Mouse (Mus musculus): ENCODE data around the gene Pdss2.
"Not testable (repeated sequence)": the region's sequence is repeated elsewhere in the genome, so short reads cannot be mapped to it uniquely, and the experiment has no call there.

Gene Pdss2

DNA sequence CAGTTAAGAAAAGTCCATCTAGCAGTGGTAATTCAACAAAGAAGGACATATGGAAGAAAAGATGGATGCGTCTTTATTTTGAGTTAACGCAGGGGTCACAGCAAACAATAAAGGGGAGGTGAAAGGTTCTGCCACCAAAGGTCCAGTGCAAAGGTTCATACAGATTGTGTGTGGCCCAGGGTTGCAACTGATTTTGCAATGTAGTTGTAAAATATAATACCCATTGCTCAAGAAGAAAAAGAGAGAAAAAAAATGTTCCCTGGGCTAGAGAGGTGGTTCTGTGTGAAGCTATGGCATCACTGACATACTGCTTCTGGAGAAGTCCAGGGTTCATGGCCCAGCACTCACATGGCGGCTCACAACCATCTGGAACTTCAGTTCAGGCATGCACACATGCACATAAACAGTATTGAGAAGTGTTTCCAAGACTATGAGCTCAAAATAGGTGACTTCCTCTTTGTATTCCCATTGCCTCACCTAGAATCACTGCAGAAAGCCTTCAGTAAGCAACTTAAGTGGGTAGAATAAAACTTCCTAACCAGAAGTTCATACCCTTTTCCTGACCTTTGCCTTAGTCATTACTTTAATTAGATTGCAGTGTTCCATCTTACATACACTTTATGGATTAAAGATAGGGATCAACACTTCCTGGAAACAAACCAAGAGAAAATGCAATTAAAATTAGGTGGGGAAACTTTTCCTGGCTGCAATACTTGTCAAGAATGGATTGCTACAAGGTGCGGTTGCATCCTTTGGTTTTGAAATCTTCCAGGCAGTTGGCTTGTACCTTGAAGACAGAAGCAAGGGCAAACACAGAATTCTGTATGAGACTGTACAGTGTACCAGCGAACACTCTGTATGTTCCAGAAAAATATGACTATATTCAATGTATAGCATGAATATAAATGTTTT lies 14.7 kb downstream of the Pdss2 start:
- no peak for DNase-seq (ENCODE audit: extremely low read depth, insufficient read length, low spot score)

DNA sequence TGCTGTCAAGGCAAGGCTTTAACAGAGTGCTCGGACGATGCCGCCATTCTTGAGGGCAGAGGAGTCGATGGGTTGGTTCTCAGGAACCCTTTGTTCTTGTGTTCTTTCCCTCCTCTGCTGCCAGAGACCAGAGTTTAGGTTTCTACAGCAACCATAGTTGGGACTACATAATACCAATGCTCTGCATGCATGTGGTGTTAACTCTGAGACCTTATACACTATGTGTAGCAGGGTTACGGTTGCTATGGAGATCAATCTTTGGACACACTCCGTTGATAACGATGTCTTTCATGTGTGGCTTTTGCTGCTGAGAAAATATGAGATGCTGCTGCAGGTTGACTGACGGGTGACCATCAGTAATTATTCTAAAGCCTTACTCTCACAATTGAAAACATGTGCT lies 20.9 kb downstream of the Pdss2 start:
- no peak for DNase-seq (ENCODE audit: extremely low read depth, insufficient read length, low spot score)

DNA sequence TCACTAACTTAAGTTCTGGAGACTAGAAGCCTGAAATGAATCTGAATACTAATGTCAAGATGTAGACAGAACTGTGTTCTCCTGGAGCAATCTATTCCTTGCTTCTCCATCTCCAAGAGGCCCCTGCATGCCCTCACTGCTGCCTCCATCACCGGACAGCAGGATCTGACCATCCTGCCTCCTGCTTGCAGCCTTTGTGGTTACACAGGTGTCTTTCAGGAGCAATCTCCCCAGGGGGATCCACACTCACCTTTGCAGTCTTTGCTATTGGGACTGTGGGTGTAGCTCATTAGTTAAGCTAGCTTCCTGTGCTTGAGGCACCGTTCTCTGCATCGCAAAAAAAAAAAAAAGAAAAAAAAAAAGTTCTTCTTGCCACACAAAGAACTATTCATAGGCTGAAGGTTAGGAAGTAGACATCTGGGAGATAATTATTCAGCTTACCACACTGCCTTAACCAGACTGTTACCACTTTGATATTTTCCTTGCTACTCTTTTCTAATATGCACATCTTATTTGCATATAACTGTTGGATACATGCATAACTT lies 23.0 kb downstream of the Pdss2 start:
- no peak for DNase-seq (ENCODE audit: extremely low read depth, insufficient read length, low spot score)

DNA sequence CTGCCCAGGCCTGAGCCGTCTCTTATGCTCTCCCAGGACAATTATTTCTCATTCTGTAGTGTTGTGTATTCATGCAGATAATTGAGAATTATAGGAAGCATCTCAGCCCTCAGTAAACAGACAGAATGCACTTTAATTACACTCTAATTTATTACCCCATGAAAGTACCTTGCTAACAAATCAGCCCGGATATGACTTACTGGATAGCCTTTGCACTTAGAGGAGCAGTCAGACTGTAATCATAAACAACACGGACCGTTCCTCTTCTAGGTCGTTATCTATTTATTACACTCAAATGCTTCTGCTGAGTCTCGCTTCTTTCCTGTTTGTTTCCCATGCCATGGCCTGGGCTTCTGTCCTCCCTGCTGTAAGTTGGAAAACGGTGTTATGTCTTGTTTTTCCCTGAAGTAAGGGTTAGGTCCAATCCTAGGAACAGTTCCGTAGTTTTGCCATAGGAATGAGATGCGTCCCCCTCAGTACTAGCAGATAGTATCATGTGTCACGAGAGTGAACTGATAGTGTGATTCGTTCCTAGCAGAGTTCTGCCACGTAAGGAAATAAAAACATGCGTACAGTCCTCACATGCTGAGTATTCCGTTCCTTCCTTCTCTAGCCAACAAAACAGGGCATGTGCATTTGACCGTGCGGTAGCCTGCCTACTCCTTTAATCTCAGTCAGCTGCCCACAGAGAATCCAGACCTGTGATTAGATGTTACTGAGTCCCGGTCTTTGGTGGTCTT lies 24.3 kb downstream of the Pdss2 start:
- DNase-seq (ENCODE audit: extremely low read depth, insufficient read length, low spot score) = no peak

DNA sequence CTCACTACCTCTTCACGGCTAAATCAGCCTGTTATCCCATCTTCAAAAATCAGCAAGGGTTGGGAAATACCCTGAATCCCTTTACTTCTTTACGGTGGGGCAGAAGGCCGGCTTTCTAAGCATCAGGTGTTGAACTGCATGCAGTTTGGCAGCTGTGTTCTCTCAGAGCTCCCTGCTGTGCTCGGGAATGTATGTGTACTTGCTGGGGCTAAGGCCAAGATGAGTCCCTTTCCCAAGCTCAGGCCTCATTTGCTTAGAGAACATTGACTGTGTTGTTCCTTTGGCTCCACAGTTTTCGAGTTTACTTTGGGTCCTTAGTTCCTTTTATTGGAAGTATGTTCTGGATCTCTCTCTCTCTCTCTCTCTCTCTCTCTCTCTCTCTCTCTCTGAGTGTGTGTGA lies 26.7 kb downstream of the Pdss2 start:
- DNase-seq (ENCODE audit: extremely low read depth, insufficient read length, low spot score) = no peak

DNA sequence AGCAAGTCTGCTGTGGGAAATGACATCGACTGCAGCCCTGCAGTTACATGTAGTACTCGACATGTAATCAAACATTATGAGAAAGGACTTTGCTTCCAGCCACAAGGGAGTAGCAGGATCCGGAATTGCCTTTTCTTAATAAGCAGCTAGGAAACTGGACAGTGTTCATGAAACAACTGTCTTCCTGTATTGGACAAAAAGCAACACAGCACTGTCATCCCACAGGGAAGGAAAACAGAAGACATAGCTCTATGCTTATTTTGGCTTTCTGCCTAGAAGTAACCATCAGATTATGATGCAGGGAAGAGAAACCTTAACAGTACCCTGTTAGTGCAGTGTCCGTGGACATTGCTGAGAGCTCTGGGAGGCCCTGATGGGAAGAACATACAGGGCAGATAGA lies 31.0 kb downstream of the Pdss2 start:
- DNase-seq (ENCODE audit: extremely low read depth, insufficient read length, low spot score) = peak; percentile 11

DNA sequence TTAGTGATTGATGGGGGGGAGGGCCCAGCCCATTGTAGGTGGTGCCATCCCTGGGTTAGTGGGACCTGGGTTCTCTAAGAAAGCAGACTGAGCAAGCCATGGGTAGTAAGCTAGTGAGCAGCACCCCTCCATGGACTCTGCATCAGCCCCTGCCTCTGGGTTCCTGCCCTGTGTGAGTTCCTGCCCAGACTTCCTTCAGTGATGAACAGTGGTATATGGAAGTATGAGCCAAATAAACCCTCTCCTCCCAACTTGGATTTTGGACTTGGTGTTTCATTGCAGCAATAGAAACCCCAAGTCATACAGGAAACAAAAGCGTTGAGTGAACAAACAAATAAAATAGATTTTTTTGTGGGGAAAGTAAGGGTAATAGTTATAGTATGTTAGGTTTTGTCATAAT lies 35.7 kb downstream of the Pdss2 start:
- not testable (repeated sequence) for DNase-seq (ENCODE audit: extremely low read depth, insufficient read length, low spot score)

DNA sequence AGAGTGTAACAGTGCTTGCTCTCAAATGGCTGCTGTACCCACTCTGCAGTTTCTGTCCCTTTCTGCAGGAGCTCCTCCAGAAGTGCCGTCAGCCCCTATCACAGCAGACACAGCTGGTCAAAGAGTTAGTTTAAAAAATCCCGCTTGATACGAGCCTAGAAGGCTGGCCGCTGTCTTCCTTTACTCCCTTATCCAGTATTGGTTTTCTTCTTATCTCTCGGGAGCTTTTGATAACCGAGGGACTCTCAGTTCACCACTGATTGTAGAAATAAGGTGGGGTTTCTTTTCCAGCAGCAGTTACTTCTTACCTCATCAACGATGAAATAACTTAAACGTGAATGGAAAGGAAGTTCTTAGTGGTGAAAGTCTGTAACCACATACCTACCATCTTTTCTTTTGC lies 36.2 kb downstream of the Pdss2 start:
- not testable (repeated sequence) for DNase-seq (ENCODE audit: extremely low read depth, insufficient read length, low spot score)

DNA sequence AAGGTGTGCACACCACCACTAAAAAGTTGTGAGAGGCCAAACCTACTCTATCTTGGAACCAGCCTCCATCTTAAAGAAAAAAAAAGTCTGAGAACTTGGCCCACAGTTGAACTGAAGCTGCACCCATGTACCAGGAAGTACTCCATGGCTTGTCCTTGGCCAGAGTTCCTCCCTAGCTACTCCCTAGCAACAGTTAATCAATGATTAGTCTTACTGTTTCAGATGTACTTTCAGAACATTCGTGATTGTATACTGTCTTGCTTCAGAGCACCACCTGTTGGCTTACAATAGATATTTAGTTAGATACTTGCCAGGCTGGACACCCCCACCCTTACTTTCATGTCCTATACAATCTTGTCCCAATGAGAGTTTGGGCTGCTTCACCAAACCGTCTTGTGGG lies 50.0 kb downstream of the Pdss2 start:
- DNase-seq (ENCODE audit: extremely low read depth, insufficient read length, low spot score) = no peak

DNA sequence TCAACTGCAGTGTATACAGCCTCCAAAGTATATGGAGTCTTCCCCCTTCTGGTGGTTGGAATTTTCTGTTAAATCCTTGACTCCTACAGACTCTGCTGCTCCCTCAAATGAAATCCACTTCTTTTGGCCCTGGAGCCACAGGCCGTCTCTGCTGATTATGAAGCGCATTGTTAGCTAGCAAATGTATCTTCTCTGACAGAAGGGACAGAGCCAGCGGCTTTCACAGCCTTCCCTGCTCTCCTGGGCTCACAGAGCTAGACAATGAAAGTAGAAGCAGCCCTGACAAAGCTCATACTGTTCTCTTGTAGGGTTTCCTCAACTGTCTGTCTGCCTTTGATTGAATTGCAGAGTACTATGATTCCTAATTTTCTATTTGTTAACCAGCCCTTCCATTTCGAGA lies 51.1 kb downstream of the Pdss2 start:
- DNase-seq (ENCODE audit: extremely low read depth, insufficient read length, low spot score) = no peak

DNA sequence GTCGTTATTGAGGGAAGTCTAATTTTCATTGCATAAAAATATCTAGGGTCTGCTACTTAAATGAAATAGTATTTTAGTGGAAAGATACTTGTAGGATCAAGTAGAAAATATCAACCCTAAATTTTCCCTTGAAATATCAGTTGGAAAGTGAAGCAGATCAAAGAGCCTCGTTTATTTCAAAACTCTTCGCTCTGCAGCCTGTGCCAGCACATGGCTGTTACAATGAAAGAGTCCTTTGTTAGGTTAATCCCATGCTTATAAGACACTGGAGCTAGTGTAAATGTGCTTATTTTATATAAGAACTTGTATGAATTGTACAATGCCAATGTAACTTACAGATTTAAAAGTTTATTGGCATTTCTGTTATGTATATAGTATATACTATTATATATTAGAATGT lies 51.8 kb downstream of the Pdss2 start:
- no peak for DNase-seq (ENCODE audit: extremely low read depth, insufficient read length, low spot score)

DNA sequence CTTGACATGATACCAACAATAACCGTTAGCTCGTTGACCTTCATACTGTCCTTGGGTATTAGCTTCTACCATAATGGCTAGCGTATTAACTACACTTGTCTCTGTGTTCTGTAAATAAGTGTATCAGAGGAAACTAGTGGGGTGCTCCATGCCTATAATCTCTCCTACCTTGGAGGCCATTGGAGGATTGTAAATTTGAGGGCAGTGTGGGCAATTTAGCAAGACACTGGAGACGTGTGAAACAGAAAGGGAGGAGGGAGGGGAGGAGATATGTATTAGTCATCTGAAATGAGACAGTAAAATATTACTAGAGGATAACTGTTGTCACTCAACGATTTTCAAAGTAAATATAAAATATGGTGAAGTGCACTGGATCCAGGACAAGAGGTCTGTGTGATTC lies 54.2 kb downstream of the Pdss2 start:
- DNase-seq (ENCODE audit: extremely low read depth, insufficient read length, low spot score) = no peak

DNA sequence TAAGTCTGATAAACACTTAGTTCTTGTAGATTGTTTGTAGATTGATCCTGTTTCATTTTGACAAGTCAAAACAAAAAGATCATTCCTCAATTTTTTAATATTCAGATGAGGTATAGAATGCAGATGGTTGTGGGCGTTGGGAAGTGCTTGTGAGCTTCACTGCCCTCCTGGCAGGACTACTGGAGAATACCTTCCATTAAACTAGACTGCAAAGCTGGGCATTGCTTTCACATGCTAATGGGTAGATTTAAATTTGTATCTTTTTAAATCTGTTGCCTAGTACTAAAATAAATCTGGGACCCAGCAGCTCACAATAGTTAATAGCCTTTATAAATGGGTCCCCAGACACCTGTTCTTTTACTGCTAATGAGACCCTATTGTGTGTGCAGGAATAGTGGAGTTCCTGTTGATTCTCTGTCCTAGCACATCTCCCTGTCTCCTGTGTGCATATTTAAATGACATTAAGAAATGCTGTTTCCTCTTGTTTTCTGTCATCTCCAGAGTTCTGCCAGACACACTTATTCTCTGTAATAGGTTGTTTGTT lies 54.9 kb downstream of the Pdss2 start:
- DNase-seq (ENCODE audit: extremely low read depth, insufficient read length, low spot score) = no peak

DNA sequence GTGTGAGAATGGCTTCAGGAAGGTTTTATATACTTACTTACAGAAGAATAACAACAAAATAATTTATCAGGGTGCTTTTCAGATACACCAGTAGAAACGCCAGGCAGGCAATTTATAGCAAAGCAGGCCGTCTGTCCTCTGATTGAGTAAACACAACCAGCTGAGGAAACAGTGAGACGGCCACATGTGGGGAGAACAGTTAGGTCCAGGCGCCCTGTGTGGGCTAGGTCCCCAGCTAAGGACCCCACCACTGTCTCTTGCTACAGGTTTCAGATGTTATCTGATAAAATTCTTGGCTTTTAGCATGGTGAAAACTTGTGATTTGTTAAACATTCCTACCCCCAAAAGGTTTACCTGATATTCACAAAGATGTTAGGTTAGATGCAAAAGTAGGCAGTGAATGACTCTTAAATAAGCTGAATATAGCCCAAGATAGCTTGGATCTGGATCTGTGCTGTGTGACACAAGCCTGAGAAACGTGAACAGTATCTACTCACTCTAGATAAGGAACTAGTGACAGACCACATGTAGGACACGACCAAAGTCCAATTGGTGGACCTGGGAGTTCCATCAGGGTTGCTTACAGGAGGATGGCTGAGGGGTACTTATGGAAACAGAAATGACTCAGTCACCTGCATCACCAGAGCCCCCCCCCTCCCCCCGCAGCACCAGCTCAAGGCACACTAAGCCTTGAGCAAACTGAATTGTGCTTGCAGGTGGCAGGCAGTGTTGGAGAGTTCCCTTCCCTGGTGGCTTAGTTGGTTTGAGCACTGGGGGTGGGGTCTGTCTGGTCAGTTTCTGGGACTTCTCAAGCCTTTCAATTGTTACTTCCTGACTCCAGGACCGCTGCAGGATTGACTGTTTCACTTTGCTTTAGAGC lies 56.2 kb downstream of the Pdss2 start:
- no peak for DNase-seq (ENCODE audit: extremely low read depth, insufficient read length, low spot score)

DNA sequence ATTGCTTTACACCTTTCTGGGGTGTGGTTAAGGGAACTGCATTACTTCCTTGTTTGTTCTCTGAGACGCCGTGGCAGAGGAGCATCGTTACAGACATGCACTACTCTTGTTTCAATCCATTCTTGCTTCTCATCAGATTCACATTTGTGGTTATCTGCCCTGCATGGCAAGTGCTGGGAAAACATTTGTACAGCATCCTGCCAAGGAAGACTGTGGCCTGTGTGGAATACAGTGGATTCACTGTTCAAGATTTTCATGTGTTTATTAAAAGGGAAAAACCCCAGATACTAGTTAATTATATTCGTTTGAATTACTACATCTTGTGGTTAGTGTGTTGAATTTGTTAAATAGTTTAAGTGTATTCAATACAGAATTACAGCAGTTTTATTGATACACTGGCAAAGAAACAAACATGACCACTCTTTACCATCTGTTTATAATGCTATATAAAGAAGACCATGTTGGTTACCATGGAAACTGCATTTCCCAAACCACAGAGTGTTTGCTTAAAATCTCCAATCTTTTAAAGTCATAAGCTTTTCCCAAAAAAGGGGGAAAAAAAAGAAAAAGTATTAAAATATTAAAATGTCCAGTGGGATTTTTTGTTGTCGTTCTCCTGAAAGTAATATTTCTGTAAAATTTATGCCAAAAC lies 58.5 kb downstream of the Pdss2 start:
- DNase-seq (ENCODE audit: extremely low read depth, insufficient read length, low spot score) = no peak

DNA sequence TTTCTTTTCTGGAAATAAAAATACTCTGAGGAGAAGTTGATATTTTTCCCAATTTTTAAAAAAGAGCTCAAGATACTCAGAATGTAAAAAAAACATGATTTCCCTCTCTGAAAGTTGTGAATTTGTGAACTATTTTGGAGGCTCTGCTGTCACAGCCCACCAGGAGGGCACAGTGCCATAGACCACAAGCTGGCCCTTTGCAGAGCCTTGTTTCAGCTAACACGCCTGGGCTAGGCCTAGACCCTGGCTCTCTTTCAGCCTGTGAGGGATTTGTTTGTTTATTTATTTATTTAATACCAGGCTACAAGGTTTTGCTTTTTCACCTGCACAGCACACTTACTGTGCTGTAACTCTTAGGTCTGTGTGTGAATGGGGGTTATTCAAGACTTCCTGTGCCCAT lies 64.3 kb downstream of the Pdss2 start:
- DNase-seq (ENCODE audit: extremely low read depth, insufficient read length, low spot score) = no peak

DNA sequence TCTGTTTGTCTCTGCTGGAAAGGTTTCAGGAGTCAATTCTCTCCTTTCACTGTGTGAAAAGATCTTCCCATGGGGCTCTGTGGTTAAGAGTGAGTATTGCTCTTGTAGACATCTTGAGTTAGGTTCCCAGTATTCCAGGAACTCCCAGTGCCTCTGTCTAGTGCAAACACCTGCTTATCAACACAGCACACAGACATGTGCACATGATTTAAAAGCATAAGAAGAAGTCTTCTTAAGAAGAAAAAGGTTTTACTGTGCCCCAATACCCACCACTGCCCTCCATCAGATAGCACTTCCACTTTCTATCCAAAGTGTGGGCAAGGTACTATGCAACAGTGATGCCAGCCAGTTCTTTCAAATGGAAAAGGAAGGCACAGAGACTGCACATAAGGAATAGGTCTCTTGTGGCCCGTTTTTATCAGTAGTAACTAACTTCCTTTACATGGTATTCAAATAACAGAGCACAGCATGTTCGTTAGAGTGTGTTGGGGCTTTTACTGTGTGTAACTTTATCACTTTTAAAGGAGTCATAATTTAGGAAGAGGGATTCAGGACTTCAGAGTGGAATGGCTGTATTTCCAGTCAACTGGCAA lies 69.4 kb downstream of the Pdss2 start:
- no peak for DNase-seq (ENCODE audit: extremely low read depth, insufficient read length, low spot score)

DNA sequence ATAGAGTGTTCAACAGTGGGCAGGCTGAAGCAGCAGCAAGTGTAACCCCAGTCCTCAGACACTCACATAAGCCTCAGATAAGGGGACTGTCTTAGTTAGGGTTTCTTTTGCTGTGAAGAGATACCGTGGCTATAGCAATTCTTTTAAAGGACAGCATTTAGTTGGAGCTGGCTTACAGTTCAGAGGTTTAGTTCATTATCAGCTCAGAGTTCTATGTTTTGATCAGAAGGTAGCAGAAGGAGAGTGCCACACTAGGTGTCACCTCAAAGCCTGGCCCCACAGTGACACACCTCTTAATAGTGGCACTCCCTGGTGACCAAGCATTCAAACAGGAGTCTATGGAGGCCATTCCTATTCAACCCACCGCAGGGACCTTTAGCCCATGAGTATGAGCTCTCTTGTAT lies 70.0 kb downstream of the Pdss2 start:
- no peak for DNase-seq (ENCODE audit: extremely low read depth, insufficient read length, low spot score)

DNA sequence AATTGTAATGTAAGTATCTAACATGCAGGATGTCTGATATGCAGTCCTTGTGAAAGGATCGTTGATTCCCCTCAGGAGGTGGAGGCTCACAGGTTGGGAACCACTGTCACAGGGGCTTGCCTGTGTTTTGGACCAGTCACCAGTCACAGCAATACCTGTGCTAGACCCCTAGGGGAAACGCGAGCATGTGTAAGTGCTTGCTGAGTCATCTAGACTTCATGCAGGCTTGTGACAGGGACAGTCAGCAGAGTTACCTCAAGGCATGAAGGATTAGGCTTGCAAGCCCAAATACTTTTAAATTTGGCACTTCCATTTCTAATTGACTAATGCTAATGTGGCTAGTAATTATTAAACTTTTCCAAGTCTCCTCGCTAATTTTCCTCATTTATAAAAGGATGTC lies 71.2 kb downstream of the Pdss2 start:
- no peak for DNase-seq (ENCODE audit: extremely low read depth, insufficient read length, low spot score)

DNA sequence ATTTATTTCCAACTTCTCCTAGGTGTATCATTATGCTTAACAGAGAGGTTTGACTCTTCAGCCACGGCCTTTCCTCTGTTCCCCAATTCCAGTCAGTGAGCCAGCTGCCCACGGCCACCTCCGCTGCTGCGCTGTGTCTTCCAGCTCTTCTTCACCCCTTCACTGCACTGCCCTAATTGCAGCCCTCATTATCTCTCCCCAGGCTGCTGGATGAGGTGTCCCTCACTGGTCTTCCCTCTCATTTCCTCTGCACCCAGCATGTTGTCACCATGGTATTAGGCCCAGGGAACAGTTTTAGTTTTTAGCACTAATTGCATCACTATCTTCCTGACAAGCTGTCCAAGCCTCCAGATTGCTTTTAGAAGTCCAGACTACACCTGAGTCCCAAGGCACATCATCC lies 73.0 kb downstream of the Pdss2 start:
- DNase-seq (ENCODE audit: extremely low read depth, insufficient read length, low spot score) = no peak
